Mouse (Mus musculus): Measurements from ENCODE around the gene Rfx1. TPM values are rescaled to one million over a fixed set of nuclear protein-coding genes. Genes with fewer than 3 reads are reported as not detected.

Rfx1 gene
- polyA plus RNA-seq, 1 experiment from 2014 or later: 12.0 TPM

DNA sequence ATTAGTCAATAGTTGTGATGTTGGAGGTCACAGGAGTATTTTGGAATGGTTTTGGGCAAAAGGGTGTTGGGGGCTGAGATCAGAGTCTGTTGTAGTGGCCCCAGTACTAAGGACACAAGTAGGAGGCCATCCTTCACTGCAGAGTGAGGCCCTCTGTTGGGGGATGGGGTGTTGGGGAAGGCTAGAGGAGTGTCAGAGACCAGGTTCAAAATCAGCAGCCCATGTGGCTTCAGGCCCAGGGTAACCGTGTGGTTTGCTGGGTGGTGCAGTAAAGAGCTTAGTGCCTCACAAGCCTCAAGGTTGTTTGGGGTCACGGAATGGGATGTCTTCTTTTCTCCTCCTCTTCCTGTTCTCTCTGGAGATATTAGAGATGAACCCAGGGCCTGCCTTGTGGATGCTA is 60.1 kb downstream of the Rfx1 start:
- 77% methylated on average over 2 of the region's 2 CpGs for WGBS
- ATAC-seq (ENCODE audit: insufficient number of reproducible peaks, insufficient read depth, low FRiP score, low read depth): no peak
- H3K4me3 ChIP-seq (ENCODE audit: low read depth, low read length): no peak overlapping the region
- H3K4me1 ChIP-seq (ENCODE audit: control insufficient read depth, insufficient read depth, low read length): no peaks in the 10 kb centered on the region
- H3K27me3 ChIP-seq (ENCODE audit: control insufficient read depth, insufficient read depth, low read length): no peaks in the 10 kb centered on the region
- H3K27ac ChIP-seq (ENCODE audit: low read length): no peak overlapping the region
- H3K4me2 ChIP-seq (replicated peaks; ENCODE audit: low read depth, low read length): no peak overlapping the region
- no peaks in the 10 kb centered on the region for H3K9me3 ChIP-seq (ENCODE audit: control insufficient read depth, low read depth, low read length)
- H3K36me3 ChIP-seq (ENCODE audit: control insufficient read depth, insufficient read depth, low read length): no peaks in the 10 kb centered on the region
- H3K9ac ChIP-seq (replicated peaks; ENCODE audit: low read depth, low read length): no peak overlapping the region

DNA sequence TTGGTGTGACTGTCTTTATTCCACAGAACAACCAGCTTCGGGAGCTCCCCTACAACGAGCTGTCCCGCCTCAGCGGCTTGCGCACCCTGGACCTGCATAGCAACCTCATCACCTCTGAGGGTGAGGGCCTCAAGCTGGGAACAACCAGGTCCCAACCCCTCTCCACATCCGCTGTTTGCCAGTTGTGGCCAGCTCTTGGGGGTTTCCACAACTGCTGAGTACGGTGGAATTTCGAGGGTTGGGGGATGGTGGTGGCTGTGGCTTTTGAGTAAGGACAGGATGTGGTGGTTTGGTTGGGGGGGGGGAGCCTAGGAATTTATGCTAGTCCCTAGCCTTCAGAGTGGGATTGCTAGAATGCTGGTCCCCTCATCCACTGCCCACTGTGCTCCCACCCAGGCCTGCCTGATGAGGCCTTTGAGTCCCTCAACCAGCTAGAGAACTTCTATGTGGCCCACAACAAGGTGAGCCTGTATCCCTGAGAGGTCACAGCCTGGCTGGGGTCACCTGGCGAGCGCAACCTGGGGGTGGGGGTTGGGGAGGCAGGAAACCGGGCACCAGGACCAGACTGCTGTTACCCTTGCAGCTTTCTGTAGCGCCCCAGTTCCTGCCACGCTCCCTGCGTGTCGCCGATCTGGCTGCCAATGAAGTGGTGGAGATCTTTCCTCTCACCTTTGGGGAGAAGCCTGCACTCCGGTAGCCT is 60.7 kb downstream of the Rfx1 start:
- no peak overlapping the region for H3K27ac ChIP-seq (ENCODE audit: low read length)
- no peaks in the 10 kb centered on the region for H3K4me1 ChIP-seq (ENCODE audit: control insufficient read depth, insufficient read depth, low read length)
- WGBS: 61% methylated on average over 17 of the region's 17 CpGs
- H3K4me3 ChIP-seq (ENCODE audit: low read depth, low read length): no peak overlapping the region
- H3K9ac ChIP-seq (replicated peaks; ENCODE audit: low read depth, low read length): no peak overlapping the region
- no peaks in the 10 kb centered on the region for H3K36me3 ChIP-seq (ENCODE audit: control insufficient read depth, insufficient read depth, low read length)
- no peaks in the 10 kb centered on the region for H3K9me3 ChIP-seq (ENCODE audit: control insufficient read depth, low read depth, low read length)
- H3K4me2 ChIP-seq (replicated peaks; ENCODE audit: low read depth, low read length): no peak overlapping the region
- H3K27me3 ChIP-seq (ENCODE audit: control insufficient read depth, insufficient read depth, low read length): no peaks in the 10 kb centered on the region
- ATAC-seq (ENCODE audit: insufficient number of reproducible peaks, insufficient read depth, low FRiP score, low read depth): no peak

DNA sequence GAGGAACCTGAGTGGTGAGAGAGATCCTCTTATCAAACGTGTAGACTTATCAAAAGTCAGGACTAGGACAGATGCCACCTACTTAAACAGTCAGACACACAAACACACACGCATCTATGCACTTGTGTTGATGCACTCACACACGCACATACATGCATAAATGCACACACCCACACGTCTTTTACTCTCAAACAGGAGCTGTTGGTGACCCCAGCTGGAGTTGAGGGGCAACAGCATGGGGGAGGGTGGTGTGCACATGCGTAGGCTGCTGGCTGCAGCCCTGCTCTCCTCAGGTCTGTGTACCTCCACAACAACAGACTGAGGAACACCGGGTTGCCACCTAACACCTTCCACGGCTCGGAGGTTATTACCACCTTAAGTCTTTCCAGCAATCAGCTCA is 61.6 kb downstream of the Rfx1 start:
- Histone ChIP-seq H3K4me2 (replicated peaks; ENCODE audit: low read depth, low read length) (no peak overlapping the region), H3K4me3 (ENCODE audit: low read depth, low read length) (no peak overlapping the region), H3K27ac (ENCODE audit: low read length) (no peak overlapping the region), H3K4me1 (ENCODE audit: control insufficient read depth, insufficient read depth, low read length) (no peaks in the 10 kb centered on the region), H3K36me3 (ENCODE audit: control insufficient read depth, insufficient read depth, low read length) (peaks cover under 1% of the 10 kb centered on the region; the same call in 1 of the 2 replicates), H3K27me3 (ENCODE audit: control insufficient read depth, insufficient read depth, low read length) (no peaks in the 10 kb centered on the region), H3K9me3 (ENCODE audit: control insufficient read depth, low read depth, low read length) (no peaks in the 10 kb centered on the region), H3K9ac (replicated peaks; ENCODE audit: low read depth, low read length) (no peak overlapping the region)
- no peak for ATAC-seq (ENCODE audit: insufficient number of reproducible peaks, insufficient read depth, low FRiP score, low read depth)
- WGBS: 58% methylated on average over 8 of the region's 8 CpGs

DNA sequence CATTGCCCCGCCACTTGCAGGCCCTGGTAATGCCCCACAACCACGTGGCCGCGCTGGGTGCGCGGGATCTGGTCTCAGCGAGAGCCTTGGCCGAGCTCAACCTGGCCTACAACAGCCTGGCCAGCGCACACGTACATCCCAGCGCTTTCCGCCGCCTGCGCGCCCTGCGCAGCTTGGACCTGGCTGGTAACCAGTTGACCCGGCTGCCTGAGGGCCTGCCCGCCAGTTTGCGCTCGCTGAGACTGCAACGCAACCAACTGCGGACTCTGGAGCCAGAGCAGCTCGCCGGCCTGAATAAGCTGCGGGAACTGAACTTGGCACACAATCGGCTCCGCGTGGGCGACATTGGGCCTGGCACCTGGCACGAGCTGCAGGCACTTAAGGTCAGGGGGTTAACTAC is 64.2 kb downstream of the Rfx1 start:
- Histone ChIP-seq H3K4me1 (ENCODE audit: control insufficient read depth, insufficient read depth, low read length) (no peaks in the 10 kb centered on the region), H3K9ac (replicated peaks; ENCODE audit: low read depth, low read length) (no peak overlapping the region), H3K36me3 (ENCODE audit: control insufficient read depth, insufficient read depth, low read length) (peaks cover 25% of the 10 kb centered on the region), H3K9me3 (ENCODE audit: control insufficient read depth, low read depth, low read length) (no peaks in the 10 kb centered on the region), H3K27ac (ENCODE audit: low read length) (no peak overlapping the region), H3K4me3 (ENCODE audit: low read depth, low read length) (no peak overlapping the region), H3K27me3 (ENCODE audit: control insufficient read depth, insufficient read depth, low read length) (no peaks in the 10 kb centered on the region), H3K4me2 (replicated peaks; ENCODE audit: low read depth, low read length) (no peak overlapping the region)
- 46% methylated on average over 30 of the region's 30 CpGs for WGBS
- no peak for ATAC-seq (ENCODE audit: insufficient number of reproducible peaks, insufficient read depth, low FRiP score, low read depth)

DNA sequence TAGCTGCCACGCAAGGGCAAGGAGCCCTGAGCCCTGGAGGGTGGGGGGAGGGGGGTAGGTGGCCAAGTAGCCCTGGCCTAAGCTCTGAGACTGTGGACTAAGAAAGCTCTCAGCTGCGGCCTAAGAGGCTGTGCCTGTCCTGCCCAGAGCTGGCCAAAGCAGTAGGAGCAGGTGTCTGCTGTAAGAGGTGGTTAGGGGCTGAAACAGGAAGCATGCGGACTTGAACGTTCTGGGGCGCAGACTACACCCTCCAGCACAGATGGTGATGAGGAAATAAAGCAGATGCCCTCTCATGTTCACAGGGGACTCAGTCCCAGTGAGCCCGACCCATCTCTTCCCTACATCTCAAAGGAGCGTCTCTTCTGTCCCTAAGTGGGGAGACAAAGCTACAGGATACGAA is 65.6 kb downstream of the Rfx1 start:
- 82% methylated on average over 8 of the region's 8 CpGs for WGBS
- peaks cover 38% of the 10 kb centered on the region for H3K36me3 ChIP-seq (ENCODE audit: control insufficient read depth, insufficient read depth, low read length)

DNA sequence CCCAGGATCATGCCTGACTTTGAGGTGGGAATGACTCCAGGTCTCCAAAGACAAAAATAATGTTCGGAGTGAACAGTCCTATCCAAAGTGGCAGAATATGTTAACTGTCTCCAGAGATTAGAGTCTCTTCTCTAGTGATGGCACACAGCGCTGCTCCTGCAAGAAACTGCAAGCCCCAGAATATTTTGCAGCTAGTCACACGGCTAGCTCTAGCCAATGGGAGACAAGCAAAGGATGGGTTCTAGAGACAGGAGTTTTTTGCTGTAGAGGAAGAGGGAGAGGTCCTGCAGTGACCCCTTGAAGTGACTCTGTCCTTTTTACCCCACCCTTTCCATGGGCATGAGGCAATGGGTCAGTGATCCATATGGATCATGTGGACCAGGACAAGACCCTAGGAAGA is 71.2 kb downstream of the Rfx1 start:
- H3K27ac ChIP-seq (ENCODE audit: low read length): no peak overlapping the region
- no peaks in the 10 kb centered on the region for H3K4me1 ChIP-seq (ENCODE audit: control insufficient read depth, insufficient read depth, low read length)
- H3K4me3 ChIP-seq (ENCODE audit: low read depth, low read length): no peak overlapping the region
- no peaks in the 10 kb centered on the region for H3K27me3 ChIP-seq (ENCODE audit: control insufficient read depth, insufficient read depth, low read length)
- ATAC-seq (ENCODE audit: insufficient number of reproducible peaks, insufficient read depth, low FRiP score, low read depth): no peak
- no peak overlapping the region for H3K4me2 ChIP-seq (replicated peaks; ENCODE audit: low read depth, low read length)
- 90% methylated on average over 3 of the region's 3 CpGs for WGBS
- H3K36me3 ChIP-seq (ENCODE audit: control insufficient read depth, insufficient read depth, low read length): peaks cover 78% of the 10 kb centered on the region
- no peaks in the 10 kb centered on the region for H3K9me3 ChIP-seq (ENCODE audit: control insufficient read depth, low read depth, low read length)
- no peak overlapping the region for H3K9ac ChIP-seq (replicated peaks; ENCODE audit: low read depth, low read length)

More for the DNA sequence above, 65.6 kb downstream of the Rfx1 start:
- ATAC-seq (ENCODE audit: insufficient number of reproducible peaks, insufficient read depth, low FRiP score, low read depth): no peak
- Histone ChIP-seq H3K9me3 (ENCODE audit: control insufficient read depth, low read depth, low read length) (no peaks in the 10 kb centered on the region), H3K4me3 (ENCODE audit: low read depth, low read length) (no peak overlapping the region), H3K9ac (replicated peaks; ENCODE audit: low read depth, low read length) (no peak overlapping the region), H3K4me2 (replicated peaks; ENCODE audit: low read depth, low read length) (no peak overlapping the region), H3K4me1 (ENCODE audit: control insufficient read depth, insufficient read depth, low read length) (no peaks in the 10 kb centered on the region), H3K27ac (ENCODE audit: low read length) (no peak overlapping the region), H3K27me3 (ENCODE audit: control insufficient read depth, insufficient read depth, low read length) (no peaks in the 10 kb centered on the region)

DNA sequence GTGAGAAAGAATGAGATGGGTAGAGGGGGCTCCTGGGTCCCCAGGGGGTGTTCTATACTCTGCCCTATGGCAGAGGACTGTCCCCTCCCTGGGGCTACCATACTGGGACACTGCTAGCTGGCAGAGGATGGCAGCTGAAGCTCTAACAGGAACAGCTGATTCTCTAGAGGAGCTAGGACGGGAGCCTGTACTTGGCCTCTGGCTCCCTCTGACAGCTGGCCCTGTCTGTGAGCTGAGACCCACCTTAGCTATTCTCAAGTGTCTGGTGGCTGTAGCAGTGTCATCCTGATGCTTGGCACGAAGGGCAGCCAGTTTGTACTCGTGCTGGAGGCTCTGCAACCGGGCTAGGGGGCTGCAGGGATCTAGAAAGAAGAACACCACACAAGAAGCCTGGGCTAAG is 74.2 kb downstream of the Rfx1 start:
- Histone ChIP-seq H3K4me1 (ENCODE audit: control insufficient read depth, insufficient read depth, low read length) (no peaks in the 10 kb centered on the region), H3K4me2 (replicated peaks; ENCODE audit: low read depth, low read length) (no peak overlapping the region), H3K4me3 (ENCODE audit: low read depth, low read length) (no peak overlapping the region), H3K27ac (ENCODE audit: low read length) (no peak overlapping the region), H3K9ac (replicated peaks; ENCODE audit: low read depth, low read length) (no peak overlapping the region), H3K36me3 (ENCODE audit: control insufficient read depth, insufficient read depth, low read length) (peaks cover 64% of the 10 kb centered on the region), H3K27me3 (ENCODE audit: control insufficient read depth, insufficient read depth, low read length) (no peaks in the 10 kb centered on the region), H3K9me3 (ENCODE audit: control insufficient read depth, low read depth, low read length) (no peaks in the 10 kb centered on the region)
- 83% methylated on average over 4 of the region's 4 CpGs for WGBS
- ATAC-seq (ENCODE audit: insufficient number of reproducible peaks, insufficient read depth, low FRiP score, low read depth): no peak

DNA sequence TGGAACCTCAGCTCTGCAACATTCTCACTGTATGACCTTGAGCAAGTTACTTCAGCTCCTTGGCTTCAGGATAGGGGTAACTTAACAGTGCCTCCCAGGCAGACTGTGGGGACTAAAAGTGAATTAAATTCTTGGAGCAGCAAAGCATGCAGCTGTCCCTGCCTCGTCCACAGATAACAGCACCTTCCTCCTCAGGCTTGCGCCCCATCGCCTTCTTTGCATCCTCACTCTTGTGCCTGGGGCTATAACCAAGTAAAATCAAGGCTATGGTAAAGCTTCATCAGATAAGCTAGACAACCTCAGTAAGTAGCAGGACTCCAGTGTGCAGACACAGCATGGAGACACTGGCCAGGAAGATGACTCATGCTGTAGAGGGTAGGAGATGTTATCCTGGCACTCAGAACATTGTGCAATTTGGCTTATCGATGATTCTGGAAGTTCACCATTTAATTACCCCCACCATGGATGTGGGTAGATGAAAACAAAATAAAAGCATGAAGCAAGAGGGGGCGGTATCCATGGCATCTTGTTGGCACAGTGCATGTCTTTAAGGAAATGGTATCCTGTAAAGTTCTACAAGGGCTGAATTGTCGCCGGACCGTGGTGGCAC is 78.1 kb downstream of the Rfx1 start:
- Histone ChIP-seq H3K4me3 (ENCODE audit: low read depth, low read length) (no peak overlapping the region), H3K9me3 (ENCODE audit: control insufficient read depth, low read depth, low read length) (no peaks in the 10 kb centered on the region), H3K9ac (replicated peaks; ENCODE audit: low read depth, low read length) (no peak overlapping the region), H3K36me3 (ENCODE audit: control insufficient read depth, insufficient read depth, low read length) (peaks cover 37% of the 10 kb centered on the region), H3K27ac (ENCODE audit: low read length) (no peak overlapping the region), H3K4me2 (replicated peaks; ENCODE audit: low read depth, low read length) (no peak overlapping the region), H3K27me3 (ENCODE audit: control insufficient read depth, insufficient read depth, low read length) (no peaks in the 10 kb centered on the region), H3K4me1 (ENCODE audit: control insufficient read depth, insufficient read depth, low read length) (peaks cover 17% of the 10 kb centered on the region)
- 89% methylated on average over 8 of the region's 8 CpGs for WGBS
- no peak for ATAC-seq (ENCODE audit: insufficient number of reproducible peaks, insufficient read depth, low FRiP score, low read depth)

All from stomach, embryonic 14.5 days (tissue).